Mouse (Mus musculus): ENCODE results near the gene Dph1.
"Not testable (repeated sequence)": the region's sequence is repeated elsewhere in the genome, so short reads cannot be mapped to it uniquely, and the experiment has no call there.

The Dph1 gene

GRCm38 (mm10) chr11:75203926-75204325 lies 12.9 kb upstream of the Dph1 start:
- no peak for DNase-seq (ENCODE audit: low read depth, low spot score)

- DNase-seq (ENCODE audit: low read depth, low spot score): no peak
Observed at GRCm38 (mm10) chr11:75201721-75202120, 10.7 kb upstream of the Dph1 start.

GRCm38 (mm10) chr11:75200935-75201334 lies 9.9 kb upstream of the Dph1 start:
- DNase-seq (ENCODE audit: low read depth, low spot score): no peak

- DNase-seq (ENCODE audit: low read depth, low spot score): peak; percentile 51
Observed at GRCm38 (mm10) chr11:75199951-75200350, 8.9 kb upstream of the Dph1 start.

GRCm38 (mm10) chr11:75198792-75199191 lies 7.8 kb upstream of the Dph1 start:
- no peak for DNase-seq (ENCODE audit: low read depth, low spot score)

- DNase-seq (ENCODE audit: low read depth, low spot score): peak; percentile 22
Observed at GRCm38 (mm10) chr11:75197956-75198355, 6.9 kb upstream of the Dph1 start.

- DNase-seq (ENCODE audit: low read depth, low spot score): no peak
Observed at GRCm38 (mm10) chr11:75196131-75196530, 5.1 kb upstream of the Dph1 start.

GRCm38 (mm10) chr11:75194850-75195461 lies 3.9 kb upstream of the Dph1 start:
- peak; percentile 82 for DNase-seq (ENCODE audit: low read depth, low spot score)

GRCm38 (mm10) chr11:75194121-75194849 lies 3.2 kb upstream of the Dph1 start:
- peak; percentile 43 for DNase-seq (ENCODE audit: low read depth, low spot score)

GRCm38 (mm10) chr11:75193256-75194071 lies 2.4 kb upstream of the Dph1 start, which contains the start of gene Rtn4rl1:
Gene Rtn4rl1, plus strand, starts transcription at chr11:75193783.
- peak; percentile 91 for DNase-seq (ENCODE audit: low read depth, low spot score)

GRCm38 (mm10) chr11:75192336-75193214 lies 1.5 kb upstream of the Dph1 start:
- peak; percentile 81 for DNase-seq (ENCODE audit: low read depth, low spot score)

GRCm38 (mm10) chr11:75191841-75192240 lies 800 bp upstream of the Dph1 start:
- no peak for DNase-seq (ENCODE audit: low read depth, low spot score)

- DNase-seq (ENCODE audit: low read depth, low spot score): peak; percentile 89
Observed at GRCm38 (mm10) chr11:75190371-75190724, 693 bp downstream of the Dph1 start.

- no peak for DNase-seq (ENCODE audit: low read depth, low spot score)
Observed at GRCm38 (mm10) chr11:75189713-75190370, 1.2 kb downstream of the Dph1 start.

- no peak for DNase-seq (ENCODE audit: low read depth, low spot score)
Observed at GRCm38 (mm10) chr11:75184986-75185385, 6.1 kb downstream of the Dph1 start.

GRCm38 (mm10) chr11:75184573-75184972 lies 6.5 kb downstream of the Dph1 start:
- DNase-seq (ENCODE audit: low read depth, low spot score): no peak

GRCm38 (mm10) chr11:75183917-75184570 lies 7.0 kb downstream of the Dph1 start:
- no peak for DNase-seq (ENCODE audit: low read depth, low spot score)

GRCm38 (mm10) chr11:75178672-75179208 lies 12.3 kb downstream of the Dph1 start, which contains the start of gene Ovca2:
Gene Ovca2, minus strand, starts transcription at chr11:75178835.
- DNase-seq (ENCODE audit: low read depth, low spot score): peak; percentile 95

- DNase-seq (ENCODE audit: low read depth, low spot score): no peak
Observed at GRCm38 (mm10) chr11:75178011-75178410, 13.0 kb downstream of the Dph1 start.

GRCm38 (mm10) chr11:75174574-75174973 lies 16.5 kb downstream of the Dph1 start:
- DNase-seq (ENCODE audit: low read depth, low spot score): not testable (repeated sequence)

All from CD4-positive helper T cell, adult 2 months (primary cell).